Comparison of ENCODE assay signal across 15 mouse cellular contexts in the genomic region with DNA sequence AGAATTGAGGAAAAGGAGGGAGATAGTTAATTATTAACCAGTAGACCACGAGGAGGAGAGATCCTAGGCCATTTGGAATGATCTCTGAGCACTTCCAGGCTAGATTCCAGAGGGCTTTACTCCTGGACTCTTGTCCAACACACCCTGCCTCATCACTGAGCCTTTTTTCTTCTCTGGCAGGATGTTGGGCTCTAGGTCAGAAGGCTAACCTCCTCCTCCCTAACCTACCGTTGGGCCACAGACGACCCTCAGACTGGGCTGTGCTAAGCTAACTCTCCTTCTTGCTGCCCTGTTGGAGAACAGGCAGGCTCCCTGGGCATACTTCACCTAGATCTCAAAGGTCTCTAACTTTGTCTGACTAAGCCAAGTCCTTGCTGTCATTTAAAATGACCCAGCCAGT.
DNase-seq lines count a peak whose midpoint lies in the region; ATAC-seq and TF ChIP-seq lines count a peak whose summit lies in the region.
"Had no signal": no experiment of that assay in that cellular context is flagged by ENCODE, and none has a peak within 500 bp of the region (broad histone marks: within the 10 kb centered on the region; RNA-seq: fewer than 3 reads in every experiment).

No protein-coding gene starts in this region.

- TF ChIP-seq CTCF in lung, adult 2 months (IDR thresholded peaks at IDR 0.05; ENCODE audit: insufficient read depth, low read length), result no peak
- no peak for TF ChIP-seq CTCF in kidney, adult 2 months (conservative IDR thresholded peaks at IDR 0.05; ENCODE audit: insufficient read depth, insufficient read length, low read depth, low read length)
- no peak for TF ChIP-seq CTCF in cerebellum, adult 2 months (IDR thresholded peaks at IDR 0.05; ENCODE audit: borderline replicate concordance, insufficient read depth, low read depth, low read length)

- 33% methylated on average over 3 of the region's 3 CpGs for WGBS in lung, adult 2 months
- WGBS in kidney, adult 2 months, result 20% methylated on average over 3 of the region's 3 CpGs
- whole genome bisulfite sequencing in forebrain, embryonic 14.5 days, result 82% methylated on average over 3 of the region's 3 CpGs
- WGBS in cerebellum, adult 2 months, result 64% methylated on average over 3 of the region's 3 CpGs

- ATAC-seq in forebrain, embryonic 14.5 days, result no peak
- ATAC-seq: midbrain, embryonic 13.5 days had no signal

- DNase-seq in lung, postnatal 25 days (ENCODE audit: low spot score), result peak; percentile 2
- DNase-seq in lung, adult 2 months, result no peak
- DNase-seq in kidney, adult 2 months, result peak; percentile 87
- peak; percentile 69 to 86 for DNase-seq in kidney, postnatal 36 days
- no peak for DNase-seq in forebrain, embryonic 14.5 days (ENCODE audit: low spot score)
- no peak for DNase-seq in cerebellum, adult 2 months
- no peak for DNase-seq in embryo, embryonic 11 days
- DNase-seq: cerebellum, adult 11 months; cerebellum, postnatal 36 days; gastrocnemius, postnatal 10 days; liver, embryonic 13.5 days; right cerebral cortex, postnatal 14 days; thymus, adult 18-20 months had no signal

- H3K4me1 ChIP-seq in lung, adult 2 months (ENCODE audit: control insufficient read depth, insufficient read depth, low read length), result no peaks in the 10 kb centered on the region
- H3K4me1 ChIP-seq in kidney, adult 2 months (ENCODE audit: control insufficient read depth, insufficient read depth, low read length), result 0 out of 2 replicates have a peak, but pooled peaks cover 4% of the 10 kb centered on the region
- H3K4me1 ChIP-seq in forebrain, embryonic 14.5 days (ENCODE audit: control insufficient read depth, insufficient read depth, low read length), result no peaks in the 10 kb centered on the region
- no peaks in the 10 kb centered on the region for H3K4me1 ChIP-seq in cerebellum, adult 2 months (ENCODE audit: control insufficient read depth, insufficient read depth, low read length)
- H3K4me1 ChIP-seq: liver, embryonic 13.5 days; midbrain, embryonic 13.5 days had no signal

- H3K9ac ChIP-seq in forebrain, embryonic 14.5 days (ENCODE audit: low read length), result no peak overlapping the region
- H3K9ac ChIP-seq: liver, embryonic 13.5 days; midbrain, embryonic 13.5 days had no signal

- no peak overlapping the region for H3K4me2 ChIP-seq in forebrain, embryonic 14.5 days (ENCODE audit: low read length)
- H3K4me2 ChIP-seq: liver, embryonic 13.5 days; midbrain, embryonic 13.5 days had no signal

- no peaks in the 10 kb centered on the region for H3K36me3 ChIP-seq in kidney, adult 2 months (ENCODE audit: control insufficient read depth, insufficient read depth, low read length)
- H3K36me3 ChIP-seq in forebrain, embryonic 14.5 days (ENCODE audit: control insufficient read depth, insufficient read depth, low read length), result no peaks in the 10 kb centered on the region
- H3K36me3 ChIP-seq: G1E; liver, embryonic 13.5 days; midbrain, embryonic 13.5 days had no signal

- no peak overlapping the region for H3K27ac ChIP-seq in kidney, adult 2 months (ENCODE audit: insufficient read depth, low read depth, low read length)
- H3K27ac ChIP-seq in forebrain, embryonic 14.5 days (ENCODE audit: low read depth, low read length), result no peak overlapping the region
- H3K27ac ChIP-seq in cerebellum, adult 2 months (ENCODE audit: insufficient read depth, low read length), result no peak overlapping the region
- H3K27ac ChIP-seq: liver, embryonic 13.5 days; midbrain, embryonic 13.5 days had no signal

- no peaks in the 10 kb centered on the region for H3K9me3 ChIP-seq in forebrain, embryonic 14.5 days (replicated peaks; ENCODE audit: control insufficient read depth, low read length)
- H3K9me3 ChIP-seq: G1E; liver, embryonic 13.5 days; midbrain, embryonic 13.5 days had no signal

- TF ChIP-seq POLR2A in lung, adult 2 months (IDR thresholded peaks at IDR 0.05; ENCODE audit: borderline replicate concordance, extremely low read depth, low read depth, low read length), result no peak
- TF ChIP-seq POLR2A in kidney, adult 2 months (IDR thresholded peaks at IDR 0.05; ENCODE audit: low read depth, low read length), result no peak
- no peak for TF ChIP-seq POLR2A in cerebellum, adult 2 months (IDR thresholded peaks at IDR 0.05; ENCODE audit: borderline replicate concordance, insufficient read depth, low read length)

- no peak overlapping the region for H3K4me3 ChIP-seq in lung, adult 2 months (replicated peaks; ENCODE audit: extremely low read depth, low read depth, low read length)
- H3K4me3 ChIP-seq in kidney, adult 2 months (ENCODE audit: insufficient read depth, low read depth, low read length), result no peak overlapping the region
- no peak overlapping the region for H3K4me3 ChIP-seq in forebrain, embryonic 14.5 days (ENCODE audit: low read depth, low read length)
- no peak overlapping the region for H3K4me3 ChIP-seq in cerebellum, adult 2 months (replicated peaks; ENCODE audit: insufficient read depth, low read depth, low read length)
- H3K4me3 ChIP-seq: liver, embryonic 13.5 days; midbrain, embryonic 13.5 days had no signal

- no peaks in the 10 kb centered on the region for H3K27me3 ChIP-seq in kidney, adult 2 months (replicated peaks; ENCODE audit: control insufficient read depth, insufficient read depth, low read length)
- H3K27me3 ChIP-seq in forebrain, embryonic 14.5 days (replicated peaks; ENCODE audit: control insufficient read depth, insufficient read depth, low read length), result no peaks in the 10 kb centered on the region
- H3K27me3 ChIP-seq in cerebellum, adult 2 months (ENCODE audit: control insufficient read depth, insufficient read depth, low read length), result no peaks in the 10 kb centered on the region
- H3K27me3 ChIP-seq: liver, embryonic 13.5 days; midbrain, embryonic 13.5 days had no signal

Comparison
In these comparisons a context has a peak if more than half of its experiments do, and no peak if none do; other contexts are left out.
1. DNase-seq: peak in lung, postnatal 25 days (single experiment), kidney, adult 2 months (single experiment) and kidney, postnatal 36 days (2 of 2); none in lung, adult 2 months (single experiment), forebrain, embryonic 14.5 days (single experiment), cerebellum, adult 2 months (0 of 2) and embryo, embryonic 11 days (single experiment).